Mouse (Mus musculus) testis, adult 2 months (tissue): ENCODE measurements at regions not wholly inside any gene's neighbourhood (a gene's known extent, or its start where the extent isn't known, plus 50 kb on each side); places are given as distances from the start of the nearest gene placed in this dataset.

ENCODE experiments used
- CTCF ChIP-seq: fragments of 200-500 bp; IDR thresholded peaks from 2 replicates; pipeline ENCODE4 v1.5.1; 2012; ENCODE audit warnings: low read depth, mild to moderate bottlenecking, inconsistent platforms, low read length, moderate library complexity; ENCODE audit not compliant: control insufficient read depth, insufficient read depth, insufficient replicate concordance
- POLR2A ChIP-seq: fragments of 200-500 bp; IDR thresholded peaks from 2 replicates; pipeline ENCODE4 v1.6.1; 2012; ENCODE audit warnings: low read depth, mild to moderate bottlenecking, inconsistent platforms, low read length, moderate library complexity; ENCODE audit not compliant: control insufficient read depth

DNA sequence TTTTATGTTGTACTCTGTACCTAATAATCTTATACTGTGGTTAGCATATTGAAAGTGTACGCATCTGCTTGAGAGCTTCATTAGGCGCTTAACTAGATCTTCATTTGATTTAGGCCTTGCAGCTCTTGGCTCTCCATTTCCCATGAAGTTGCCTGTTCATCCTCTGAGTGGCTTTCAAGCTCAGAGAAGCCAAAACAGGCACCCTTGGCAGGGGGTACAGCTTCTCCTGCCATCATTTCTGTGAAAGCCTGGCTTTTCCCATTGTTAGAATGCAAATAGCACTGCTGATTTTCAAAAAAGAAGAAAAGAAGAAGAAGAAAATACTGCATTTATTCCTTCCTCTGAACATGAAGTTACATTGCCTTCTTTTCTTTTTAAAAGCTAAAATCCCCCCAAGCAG, 1283.3 kb downstream of the Mat2b start:
- TF ChIP-seq CTCF (no peak), POLR2A (no peak)
